In genomic region chr1:63828174-63828844, GRCm38 (mm10) we compare ENCODE assay signal across 18 mouse cellular contexts. TPM values are rescaled to one million over a fixed set of nuclear protein-coding genes. Genes with fewer than 3 reads are reported as not detected.
A peak's percentile ranks its signal among the peaks of the same experiment; 100 is the strongest.
DNase-seq lines count a peak whose midpoint lies in the region; ATAC-seq and TF ChIP-seq lines count a peak whose summit lies in the region.
"Had no signal": no experiment of that assay in that cellular context is flagged by ENCODE, and none has a peak within 500 bp of the region (broad histone marks: within the 10 kb centered on the region; RNA-seq: fewer than 3 reads in every experiment).

No protein-coding gene starts in this region.

- no peak for TF ChIP-seq EP300 in lung, postnatal 0 days (IDR thresholded peaks at IDR 0.05)

- H3K9ac ChIP-seq in hindbrain, embryonic 11.5 days (ENCODE audit: low read depth, low read length) = no peak overlapping the region
- no peak overlapping the region for H3K9ac ChIP-seq in midbrain, embryonic 13.5 days (replicated peaks)
- no peak overlapping the region for H3K9ac ChIP-seq in lung, postnatal 0 days (replicated peaks; ENCODE audit: low read depth)
- H3K9ac ChIP-seq: liver, embryonic 13.5 days had no signal

- H3K27me3 ChIP-seq in hindbrain, embryonic 11.5 days (ENCODE audit: control insufficient read depth, insufficient read depth, low read length) = no peaks in the 10 kb centered on the region
- no peaks in the 10 kb centered on the region for H3K27me3 ChIP-seq in midbrain, embryonic 13.5 days
- H3K27me3 ChIP-seq in lung, postnatal 0 days (replicated peaks; ENCODE audit: insufficient read depth, low read length) = no peaks in the 10 kb centered on the region
- H3K27me3 ChIP-seq: liver, embryonic 13.5 days had no signal

- TF ChIP-seq CTCF in lung, postnatal 0 days (IDR thresholded peaks at IDR 0.05) = no peak

- no peaks in the 10 kb centered on the region; the same call in 1 of the 2 replicates for H3K4me1 ChIP-seq in hindbrain, embryonic 11.5 days (replicated peaks; ENCODE audit: control insufficient read depth, insufficient read depth, low read length)
- peaks cover 14% of the 10 kb centered on the region for H3K4me1 ChIP-seq in midbrain, embryonic 13.5 days (replicated peaks)
- H3K4me1 ChIP-seq in lung, postnatal 0 days (ENCODE audit: insufficient read depth, low read depth, low read length) = no peaks in the 10 kb centered on the region
- H3K4me1 ChIP-seq: liver, embryonic 13.5 days had no signal

- intact Hi-C loops in heart, postnatal 10 days (cut with DNase I) = no loop called here
- intact Hi-C loops in left cerebral cortex, postnatal 36 days (cut with DNase I) = no loop called here

- no peak overlapping the region for H3K27ac ChIP-seq in hindbrain, embryonic 11.5 days (ENCODE audit: low read depth, low read length)
- H3K27ac ChIP-seq in midbrain, embryonic 13.5 days = peak overlapping the region; percentile 56; the same call in 1 of the 2 replicates
- no peak overlapping the region for H3K27ac ChIP-seq in lung, postnatal 0 days (ENCODE audit: low read length)
- H3K27ac ChIP-seq: liver, embryonic 13.5 days had no signal

- H3K9me3 ChIP-seq in hindbrain, embryonic 11.5 days (ENCODE audit: control insufficient read depth, low read length) = no peaks in the 10 kb centered on the region
- no peaks in the 10 kb centered on the region for H3K9me3 ChIP-seq in midbrain, embryonic 13.5 days
- no peaks in the 10 kb centered on the region for H3K9me3 ChIP-seq in lung, postnatal 0 days (ENCODE audit: low read length)
- H3K9me3 ChIP-seq: liver, embryonic 13.5 days had no signal

- ATAC-seq in hindbrain, embryonic 11.5 days (ENCODE audit: low FRiP score) = peak; percentile 83
- ATAC-seq in midbrain, embryonic 13.5 days = peak; percentile 83
- ATAC-seq in lung, postnatal 0 days = no peak

- 43% methylated on average over 5 of the region's 5 CpGs for WGBS in hindbrain, embryonic 11.5 days
- 28% methylated on average over 5 of the region's 5 CpGs for WGBS in midbrain, embryonic 13.5 days
- WGBS in lung, postnatal 0 days = 78% methylated on average over 5 of the region's 5 CpGs

- no peak overlapping the region for H3K4me2 ChIP-seq in hindbrain, embryonic 11.5 days (replicated peaks; ENCODE audit: low read depth, low read length)
- no peak overlapping the region for H3K4me2 ChIP-seq in midbrain, embryonic 13.5 days (replicated peaks)
- no peak overlapping the region for H3K4me2 ChIP-seq in lung, postnatal 0 days (replicated peaks; ENCODE audit: low read depth, low read length)
- H3K4me2 ChIP-seq: liver, embryonic 13.5 days had no signal

- H3K36me3 ChIP-seq in hindbrain, embryonic 11.5 days (ENCODE audit: control insufficient read depth, insufficient read depth, low read length) = no peaks in the 10 kb centered on the region
- H3K36me3 ChIP-seq in midbrain, embryonic 13.5 days = no peaks in the 10 kb centered on the region
- H3K36me3 ChIP-seq in lung, postnatal 0 days (ENCODE audit: insufficient read depth, low read length) = no peaks in the 10 kb centered on the region
- H3K36me3 ChIP-seq: liver, embryonic 13.5 days had no signal

- DNase-seq in heart, adult 11 months = peak; percentile 35
- DNase-seq in heart, postnatal 10 days = no peak
- peak; percentile 71 for DNase-seq in hindbrain, embryonic 11.5 days (ENCODE audit: low spot score)
- no peak for DNase-seq in heart, postnatal 4 days
- no peak for DNase-seq in lung, postnatal 0 days (ENCODE audit: low spot score)
- no peak for DNase-seq in left cerebral cortex, postnatal 36 days (ENCODE audit: low spot score in 2 of 2)
- DNase-seq in gastrocnemius, postnatal 25 days = no peak
- DNase-seq: cerebellum, postnatal 25 days; kidney, adult 11 months; kidney, postnatal 36 days; left cerebral cortex, postnatal 4 days; liver, embryonic 13.5 days; lung, postnatal 10 days had no signal

- no peak overlapping the region for H3K4me3 ChIP-seq in hindbrain, embryonic 11.5 days (ENCODE audit: low read depth, low read length)
- H3K4me3 ChIP-seq in midbrain, embryonic 13.5 days (replicated peaks) = no peak overlapping the region
- no peak overlapping the region for H3K4me3 ChIP-seq in lung, postnatal 0 days (ENCODE audit: low read depth, low read length)
- H3K4me3 ChIP-seq: liver, embryonic 13.5 days had no signal

RNA-seq across cellular contexts. Expression of gene 4933402D24Rik, which starts 59.2 kb away (rescaled TPM):
- total RNA-seq in heart, postnatal 10 days (2021) = not detected
- polyA plus RNA-seq in hindbrain, embryonic 11.5 days (2014; fragmentation: Nextera tagmentation; extraction: Ambion mirVana) = 0.28 TPM in 1 of 2 replicates, not detected in the other
- 0.22 and 0.32 TPM in 2 replicates for polyA plus RNA-seq in midbrain, embryonic 13.5 days (2015; fragmentation: Nextera tagmentation; extraction: Ambion mirVana)
- not detected for total RNA-seq in heart, postnatal 4 days (2021)
- not detected in 2 replicates for polyA plus RNA-seq in lung, postnatal 0 days (2015; fragmentation: Nextera tagmentation; extraction: Ambion mirVana)
- total RNA-seq in left cerebral cortex, postnatal 36 days (2021) = under 1 TPM; 0.23 to 0.25 TPM
- total RNA-seq in gastrocnemius, postnatal 25 days (2021) = not detected
- total RNA-seq: adrenal gland, adult 18-20 months; heart, postnatal 25 days had no signal
- polyA plus RNA-seq: gonadal fat pad, adult 2 months; liver, embryonic 13.5 days; thymus, postnatal 0 days had no signal

Comparison
In these comparisons a context has a peak if more than half of its experiments do, and no peak if none do; other contexts are left out.
1. DNase-seq: peak in heart, adult 11 months (single experiment) and hindbrain, embryonic 11.5 days (single experiment); none in heart, postnatal 10 days (0 of 2), heart, postnatal 4 days (single experiment), lung, postnatal 0 days (single experiment), left cerebral cortex, postnatal 36 days (0 of 2) and gastrocnemius, postnatal 25 days (single experiment).